Mouse (Mus musculus) left cerebral cortex, adult 9 months (tissue): ENCODE data around the gene Padi6.
A peak's percentile ranks its signal among the peaks of the same experiment; 100 is the strongest.

Source experiments
- DNase-seq, 2 experiments: peaks; one replicate each; pipeline ENCODE4 v3.0.0; 2022; ENCODE audit warnings: low spot score in 2 of 2

Gene Padi6

DNA sequence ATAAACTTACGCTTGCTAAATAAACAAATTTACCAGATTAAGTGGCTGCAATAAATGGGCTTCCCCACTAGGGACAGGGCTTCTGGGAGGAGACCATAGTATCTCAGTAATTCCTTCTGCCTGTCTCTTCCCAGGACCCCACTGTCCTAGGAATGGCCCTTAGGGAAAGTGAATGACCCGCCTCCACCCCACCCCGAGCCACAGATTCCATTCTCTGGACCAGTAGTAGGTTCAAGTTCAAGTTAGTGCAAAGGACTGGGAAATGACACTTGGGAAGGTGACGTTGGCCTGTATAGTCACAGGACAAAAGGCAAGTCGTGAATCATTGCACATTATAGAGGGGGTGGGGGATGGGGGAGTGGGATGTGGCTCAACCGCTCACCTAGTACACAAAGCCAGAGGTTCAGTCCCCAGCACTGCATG is 57.6 kb downstream of the Padi6 start:
- no peak for DNase-seq

DNA sequence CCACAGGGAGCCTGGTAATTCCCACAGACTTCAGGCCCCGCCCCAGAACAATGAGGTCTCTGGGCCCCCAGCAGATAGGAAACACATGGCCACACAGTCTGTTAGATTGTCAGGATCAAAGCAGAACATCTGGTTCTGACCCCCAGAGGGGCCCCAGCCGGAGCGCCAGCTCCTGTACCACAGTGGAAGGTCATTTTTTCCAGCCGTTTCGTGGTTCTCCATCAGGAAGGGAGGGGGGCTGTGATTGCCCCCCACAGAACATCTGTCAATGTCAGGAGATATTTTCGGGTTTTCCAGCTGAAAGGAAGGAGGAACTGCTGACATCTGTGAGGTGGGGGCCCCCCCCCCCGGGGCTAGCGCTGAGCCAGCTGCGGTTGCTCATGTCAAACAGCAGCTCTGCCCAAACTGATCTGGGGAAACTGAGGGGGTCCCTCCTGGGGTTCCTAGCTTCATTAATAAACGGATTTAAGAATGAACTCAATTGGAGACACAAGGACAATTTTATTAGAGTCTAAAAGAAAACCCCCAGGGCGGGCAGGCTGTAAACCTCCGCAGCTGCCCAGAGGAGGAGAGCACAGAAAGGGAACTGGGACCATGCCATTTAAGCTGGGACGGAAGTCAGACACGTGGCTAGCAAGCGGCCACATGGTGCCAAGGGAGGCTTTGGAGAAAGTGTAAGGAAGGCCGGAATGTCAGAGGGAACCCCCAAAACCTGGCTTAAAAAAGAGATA is 58.1 kb downstream of the Padi6 start:
- no peak for DNase-seq

GRCm38 (mm10) chr4:140683608-140684007 is 58.8 kb downstream of the Padi6 start:
- no peak for DNase-seq

- DNase-seq = no peak
Observed at GRCm38 (mm10) chr4:140680731-140681397, 61.6 kb downstream of the Padi6 start.

GRCm38 (mm10) chr4:140679723-140680380 is 62.6 kb downstream of the Padi6 start:
- peak in 1 of 2 experiments; percentile 87 for DNase-seq

GRCm38 (mm10) chr4:140679038-140679437 is 63.4 kb downstream of the Padi6 start:
- DNase-seq = no peak
